Mouse (Mus musculus) heart, embryonic 10.5 days (tissue): ENCODE measurements around the gene Cep57l1. TPM values are rescaled to one million over a fixed set of nuclear protein-coding genes. Genes with fewer than 3 reads are reported as not detected.

Source experiments
- DNase-seq: peaks from one replicate; pipeline ENCODE4 v3.0.0-alpha.2; 2017; ENCODE audit warnings: low spot score
- H3K27ac ChIP-seq: fragments of 300-500 bp; sonication (generic); 2 replicates; pipeline ENCODE4 v1.5.1; 2016; ENCODE audit warnings: mild to moderate bottlenecking
- H3K27me3 ChIP-seq: fragments of 300-500 bp; sonication (generic); 2 replicates; pipeline ENCODE4 v1.6.1; 2016; ENCODE audit warnings: mild to moderate bottlenecking; ENCODE audit not compliant: poor library complexity, insufficient read depth, severe bottlenecking
- H3K36me3 ChIP-seq: fragments of 300-500 bp; sonication (generic); 2 replicates; pipeline ENCODE4 v1.6.1; 2016; ENCODE audit warnings: mild to moderate bottlenecking, moderate library complexity
- H3K4me1 ChIP-seq: fragments of 300-500 bp; sonication (generic); 2 replicates; pipeline ENCODE4 v1.6.1; 2016; ENCODE audit warnings: mild to moderate bottlenecking
- H3K4me3 ChIP-seq: fragments of 300-500 bp; sonication (generic); 2 replicates; pipeline ENCODE4 v1.5.1; 2016; ENCODE audit warnings: mild to moderate bottlenecking, moderate library complexity
- H3K9me3 ChIP-seq: fragments of 300-500 bp; sonication (generic); 2 replicates; pipeline ENCODE4 v1.6.1; 2016; ENCODE audit warnings: mild to moderate bottlenecking, moderate library complexity
- WGBS: fragments of 180-500 bp; shearing (Covaris S2); methylation state at CpG from one replicate; pipeline ENCODE4 v1.1.7; 2016; 5-methylcytosine and 5-hydroxymethylcytosine counted together
- polyA plus RNA-seq: library from polyadenylated mRNA; unstranded; fragments of >200 nt; fragmentation: Nextera tagmentation; extraction: Ambion mirVana; gene quantifications from 2 replicates; pipeline ENCODE4 v1.2.1, GENCODE M21; 2016

The Cep57l1 gene
- polyA plus RNA-seq = 22.1 and 23.6 TPM in 2 replicates

- 0% methylated on average over 69 of the region's 69 CpGs for WGBS
- peak; percentile 98 for DNase-seq
- Histone ChIP-seq H3K36me3 (no peaks in the 10 kb centered on the region), H3K27me3 (no peaks in the 10 kb centered on the region), H3K9me3 (no peaks in the 10 kb centered on the region), H3K4me3 (peak within 1 kb of the TSS; percentile 77), H3K4me1 (peaks cover 29% of the 10 kb centered on the region), H3K27ac (peak within 1 kb of the TSS; percentile 93)
Measured at GRCm38 (mm10) chr10:41809771-41810563, at the start of gene Cep57l1, which contains the start of gene Sesn1. Cep57l1 (minus strand) TSS chr10:41809871. Sesn1 (plus strand) TSS chr10:41809935.

GRCm38 (mm10) chr10:41848721-41849120 lies 39.0 kb upstream of the Cep57l1 start:
- no peak overlapping the region for H3K4me3 ChIP-seq
- no peaks in the 10 kb centered on the region for H3K27me3 ChIP-seq
- 0 out of 2 replicates have a peak overlapping the region, but pooled peaks have one; percentile 25 for H3K27ac ChIP-seq
- H3K9me3 ChIP-seq = no peaks in the 10 kb centered on the region
- 55% methylated on average over 2 of the region's 2 CpGs for WGBS
- DNase-seq = no peak
- H3K36me3 ChIP-seq = no peaks in the 10 kb centered on the region; the same call in 1 of the 2 replicates
- peaks cover 13% of the 10 kb centered on the region; the same call in 1 of the 2 replicates for H3K4me1 ChIP-seq

GRCm38 (mm10) chr10:41847737-41848136 lies 38.1 kb upstream of the Cep57l1 start:
- Histone ChIP-seq H3K4me3 (no peak overlapping the region), H3K9me3 (no peaks in the 10 kb centered on the region), H3K4me1 (peaks cover 13% of the 10 kb centered on the region; the same call in 1 of the 2 replicates), H3K27me3 (no peaks in the 10 kb centered on the region), H3K36me3 (no peaks in the 10 kb centered on the region; the same call in 1 of the 2 replicates), H3K27ac (no peak overlapping the region)
- WGBS = 93% methylated on average over 8 of the region's 8 CpGs
- no peak for DNase-seq

- WGBS = 86% methylated on average over 4 of the region's 4 CpGs
- H3K9me3 ChIP-seq = no peaks in the 10 kb centered on the region
Measured at GRCm38 (mm10) chr10:41838911-41839310, 29.2 kb upstream of the Cep57l1 start.

GRCm38 (mm10) chr10:41834131-41834530 lies 24.5 kb upstream of the Cep57l1 start:
- Histone ChIP-seq H3K36me3 (0 out of 2 replicates have a peak, but pooled peaks cover 3% of the 10 kb centered on the region), H3K4me3 (no peak overlapping the region), H3K27me3 (no peaks in the 10 kb centered on the region), H3K9me3 (no peaks in the 10 kb centered on the region), H3K4me1 (no peaks in the 10 kb centered on the region), H3K27ac (no peak overlapping the region)
- DNase-seq = no peak
- 85% methylated on average over 2 of the region's 2 CpGs for WGBS

More at GRCm38 (mm10) chr10:41838911-41839310, 29.2 kb upstream of the Cep57l1 start:
- no peaks in the 10 kb centered on the region for H3K27me3 ChIP-seq
- no peaks in the 10 kb centered on the region for H3K4me1 ChIP-seq
- 0 out of 2 replicates have a peak, but pooled peaks cover 3% of the 10 kb centered on the region for H3K36me3 ChIP-seq
- no peak overlapping the region for H3K4me3 ChIP-seq
- H3K27ac ChIP-seq = no peak overlapping the region
- no peak for DNase-seq

GRCm38 (mm10) chr10:41832191-41832590 lies 22.5 kb upstream of the Cep57l1 start:
- Histone ChIP-seq H3K9me3 (no peaks in the 10 kb centered on the region), H3K27me3 (no peaks in the 10 kb centered on the region), H3K4me3 (no peak overlapping the region), H3K4me1 (peaks cover 12% of the 10 kb centered on the region), H3K36me3 (0 out of 2 replicates have a peak, but pooled peaks cover 3% of the 10 kb centered on the region), H3K27ac (no peak overlapping the region)
- no peak for DNase-seq
- 76% methylated on average over 6 of the region's 6 CpGs for WGBS

GRCm38 (mm10) chr10:41830851-41831522 lies 21.3 kb upstream of the Cep57l1 start:
- no peaks in the 10 kb centered on the region for H3K36me3 ChIP-seq
- H3K4me1 ChIP-seq = peaks cover 14% of the 10 kb centered on the region
- WGBS = 48% methylated on average over 9 of the region's 9 CpGs
- no peaks in the 10 kb centered on the region for H3K27me3 ChIP-seq
- peak; percentile 75 for DNase-seq
- no peak overlapping the region for H3K4me3 ChIP-seq
- H3K27ac ChIP-seq = no peak overlapping the region
- H3K9me3 ChIP-seq = no peaks in the 10 kb centered on the region

GRCm38 (mm10) chr10:41830445-41830844 lies 20.8 kb upstream of the Cep57l1 start:
- no peak overlapping the region for H3K27ac ChIP-seq
- no peak for DNase-seq
- no peaks in the 10 kb centered on the region for H3K27me3 ChIP-seq
- H3K36me3 ChIP-seq = no peaks in the 10 kb centered on the region
- H3K4me1 ChIP-seq = peaks cover 14% of the 10 kb centered on the region
- H3K4me3 ChIP-seq = no peak overlapping the region
- 67% methylated on average over 4 of the region's 4 CpGs for WGBS
- H3K9me3 ChIP-seq = no peaks in the 10 kb centered on the region

GRCm38 (mm10) chr10:41829980-41830379 lies 20.3 kb upstream of the Cep57l1 start:
- Histone ChIP-seq H3K9me3 (no peaks in the 10 kb centered on the region), H3K4me1 (peaks cover 14% of the 10 kb centered on the region), H3K27me3 (no peaks in the 10 kb centered on the region), H3K27ac (no peak overlapping the region), H3K36me3 (no peaks in the 10 kb centered on the region), H3K4me3 (no peak overlapping the region)
- WGBS = 86% methylated on average over 2 of the region's 2 CpGs
- no peak for DNase-seq

- Histone ChIP-seq H3K27me3 (no peaks in the 10 kb centered on the region), H3K27ac (no peak overlapping the region), H3K36me3 (no peaks in the 10 kb centered on the region), H3K4me1 (peaks cover 14% of the 10 kb centered on the region), H3K9me3 (no peaks in the 10 kb centered on the region), H3K4me3 (no peak overlapping the region)
- DNase-seq = peak; percentile 43
- 84% methylated on average over 5 of the region's 5 CpGs for WGBS
Measured at GRCm38 (mm10) chr10:41829191-41829590, 19.5 kb upstream of the Cep57l1 start.

GRCm38 (mm10) chr10:41827784-41828183 lies 18.1 kb upstream of the Cep57l1 start:
- Histone ChIP-seq H3K36me3 (no peaks in the 10 kb centered on the region), H3K9me3 (no peaks in the 10 kb centered on the region), H3K4me3 (no peak overlapping the region), H3K27ac (peak overlapping the region; percentile 22; the same call in 1 of the 2 replicates), H3K27me3 (no peaks in the 10 kb centered on the region), H3K4me1 (peaks cover 14% of the 10 kb centered on the region)
- no peak for DNase-seq
- 79% methylated on average over 4 of the region's 4 CpGs for WGBS

- Histone ChIP-seq H3K4me1 (peaks cover 14% of the 10 kb centered on the region), H3K4me3 (no peak overlapping the region), H3K36me3 (no peaks in the 10 kb centered on the region), H3K27me3 (no peaks in the 10 kb centered on the region), H3K27ac (no peak overlapping the region), H3K9me3 (no peaks in the 10 kb centered on the region)
- DNase-seq = no peak
- WGBS = 76% methylated on average over 6 of the region's 6 CpGs
Measured at GRCm38 (mm10) chr10:41826526-41827116, 16.9 kb upstream of the Cep57l1 start.
